Mouse (Mus musculus) liver, postnatal 0 days (tissue): ENCODE measurements around the gene Myo18a.

ENCODE experiments used
- CTCF ChIP-seq: sonication (generic); IDR thresholded peaks from 2 replicates; pipeline ENCODE4 v1.5.1; 2016; ENCODE audit warnings: antibody characterized with exemption, low read depth
- EP300 ChIP-seq: IDR thresholded peaks from 2 replicates; pipeline ENCODE4 v1.6.1; 2016; ENCODE audit warnings: antibody characterized with exemption, low read depth, mild to moderate bottlenecking

GRCm38 (mm10) chr11:77908468-77908867 lies 145.4 kb downstream of the Myo18a start:
- no peak for TF ChIP-seq CTCF
- TF ChIP-seq EP300: no peak
